Mouse (Mus musculus): ENCODE measurements around the gene Igsf11. TPM values are rescaled to one million over a fixed set of nuclear protein-coding genes. Genes with fewer than 3 reads are reported as not detected.

Igsf11 gene
- polyA plus RNA-seq, 1 experiment from 2014 or later = 2.5 TPM

- WGBS = 75% methylated on average over 6 of the region's 6 CpGs
- Histone ChIP-seq H3K4me3 (replicated peaks) (no peak overlapping the region), H3K9ac (no peak overlapping the region), H3K36me3 (no peaks in the 10 kb centered on the region), H3K27ac (no peak overlapping the region), H3K4me2 (no peak overlapping the region), H3K9me3 (no peaks in the 10 kb centered on the region), H3K27me3 (replicated peaks) (no peaks in the 10 kb centered on the region), H3K4me1 (no peaks in the 10 kb centered on the region)
- no peak for ATAC-seq (ENCODE audit: insufficient read depth, low FRiP score, low read depth)
Observed at GRCm38 (mm10) chr16:38998496-38999258, 106.2 kb downstream of the Igsf11 start.

- H3K27me3 ChIP-seq (replicated peaks) = no peaks in the 10 kb centered on the region
- H3K4me2 ChIP-seq = no peak overlapping the region
- no peaks in the 10 kb centered on the region for H3K4me1 ChIP-seq
- no peak overlapping the region for H3K9ac ChIP-seq
- H3K36me3 ChIP-seq = no peaks in the 10 kb centered on the region
- no peak overlapping the region for H3K27ac ChIP-seq
- H3K4me3 ChIP-seq (replicated peaks) = no peak overlapping the region
- ATAC-seq (ENCODE audit: insufficient read depth, low FRiP score, low read depth) = no peak
- H3K9me3 ChIP-seq = no peaks in the 10 kb centered on the region
Observed at GRCm38 (mm10) chr16:38999298-38999697, 106.8 kb downstream of the Igsf11 start.

- Histone ChIP-seq H3K4me1 (no peaks in the 10 kb centered on the region), H3K4me3 (replicated peaks) (no peak overlapping the region), H3K4me2 (no peak overlapping the region), H3K9ac (no peak overlapping the region), H3K9me3 (no peaks in the 10 kb centered on the region), H3K27me3 (replicated peaks) (no peaks in the 10 kb centered on the region), H3K36me3 (no peaks in the 10 kb centered on the region), H3K27ac (no peak overlapping the region)
- 89% methylated on average over 7 of the region's 7 CpGs for WGBS
- no peak for ATAC-seq (ENCODE audit: insufficient read depth, low FRiP score, low read depth)
Observed at GRCm38 (mm10) chr16:39006978-39007377, 114.5 kb downstream of the Igsf11 start.

GRCm38 (mm10) chr16:39019449-39019848 is 127.0 kb downstream of the Igsf11 start:
- 52% methylated on average over 2 of the region's 2 CpGs for WGBS
- Histone ChIP-seq H3K4me2 (no peak overlapping the region), H3K36me3 (no peaks in the 10 kb centered on the region), H3K9ac (no peak overlapping the region), H3K4me3 (replicated peaks) (no peak overlapping the region), H3K4me1 (no peaks in the 10 kb centered on the region), H3K9me3 (no peaks in the 10 kb centered on the region), H3K27me3 (replicated peaks) (no peaks in the 10 kb centered on the region), H3K27ac (no peak overlapping the region)
- no peak for ATAC-seq (ENCODE audit: insufficient read depth, low FRiP score, low read depth)

- H3K4me3 ChIP-seq (replicated peaks) = no peak overlapping the region
- no peak overlapping the region for H3K4me2 ChIP-seq
- ATAC-seq (ENCODE audit: insufficient read depth, low FRiP score, low read depth) = no peak
Observed at GRCm38 (mm10) chr16:39025989-39026736, 133.7 kb downstream of the Igsf11 start.

GRCm38 (mm10) chr16:39031350-39031749 is 138.9 kb downstream of the Igsf11 start:
- no peak overlapping the region for H3K27ac ChIP-seq
- no peaks in the 10 kb centered on the region for H3K4me1 ChIP-seq
- H3K36me3 ChIP-seq = no peaks in the 10 kb centered on the region
- no peak overlapping the region for H3K4me3 ChIP-seq (replicated peaks)
- no peak overlapping the region for H3K9ac ChIP-seq
- no peak for ATAC-seq (ENCODE audit: insufficient read depth, low FRiP score, low read depth)
- no peaks in the 10 kb centered on the region for H3K27me3 ChIP-seq (replicated peaks)
- 63% methylated on average over 2 of the region's 2 CpGs for WGBS
- no peak overlapping the region for H3K4me2 ChIP-seq
- H3K9me3 ChIP-seq = no peaks in the 10 kb centered on the region

More at GRCm38 (mm10) chr16:39025989-39026736, 133.7 kb downstream of the Igsf11 start:
- Histone ChIP-seq H3K9me3 (no peaks in the 10 kb centered on the region), H3K36me3 (no peaks in the 10 kb centered on the region), H3K27ac (no peak overlapping the region), H3K4me1 (no peaks in the 10 kb centered on the region), H3K27me3 (replicated peaks) (no peaks in the 10 kb centered on the region), H3K9ac (no peak overlapping the region)
- 71% methylated on average over 8 of the region's 8 CpGs for WGBS

GRCm38 (mm10) chr16:39037257-39037656 is 144.8 kb downstream of the Igsf11 start:
- H3K4me1 ChIP-seq = no peaks in the 10 kb centered on the region
- no peaks in the 10 kb centered on the region for H3K27me3 ChIP-seq (replicated peaks)
- peak; percentile 79 for ATAC-seq (ENCODE audit: insufficient read depth, low FRiP score, low read depth)
- H3K4me3 ChIP-seq (replicated peaks) = no peak overlapping the region
- H3K9me3 ChIP-seq = no peaks in the 10 kb centered on the region
- H3K27ac ChIP-seq = peak overlapping the region; percentile 51; the same call in 1 of the 2 replicates
- 37% methylated on average over 4 of the region's 4 CpGs for WGBS
- no peak overlapping the region for H3K9ac ChIP-seq
- no peaks in the 10 kb centered on the region for H3K36me3 ChIP-seq
- H3K4me2 ChIP-seq = no peak overlapping the region

- Histone ChIP-seq H3K27me3 (replicated peaks) (no peaks in the 10 kb centered on the region), H3K4me3 (replicated peaks) (no peak overlapping the region), H3K36me3 (no peaks in the 10 kb centered on the region), H3K27ac (no peak overlapping the region), H3K4me1 (no peaks in the 10 kb centered on the region), H3K9me3 (no peaks in the 10 kb centered on the region), H3K4me2 (no peak overlapping the region), H3K9ac (no peak overlapping the region)
- 59% methylated on average over 5 of the region's 5 CpGs for WGBS
- ATAC-seq (ENCODE audit: insufficient read depth, low FRiP score, low read depth) = no peak
Observed at GRCm38 (mm10) chr16:39044381-39044780, 151.9 kb downstream of the Igsf11 start.

GRCm38 (mm10) chr16:39048889-39049288 is 156.4 kb downstream of the Igsf11 start:
- no peaks in the 10 kb centered on the region for H3K27me3 ChIP-seq (replicated peaks)
- H3K27ac ChIP-seq = no peak overlapping the region
- no peak overlapping the region for H3K9ac ChIP-seq
- no peaks in the 10 kb centered on the region for H3K9me3 ChIP-seq
- no peaks in the 10 kb centered on the region for H3K4me1 ChIP-seq
- no peak for ATAC-seq (ENCODE audit: insufficient read depth, low FRiP score, low read depth)
- H3K36me3 ChIP-seq = no peaks in the 10 kb centered on the region
- 7% methylated on average over 4 of the region's 4 CpGs for WGBS
- H3K4me3 ChIP-seq (replicated peaks) = no peak overlapping the region
- no peak overlapping the region for H3K4me2 ChIP-seq

GRCm38 (mm10) chr16:39052971-39053370 is 160.5 kb downstream of the Igsf11 start:
- ATAC-seq (ENCODE audit: insufficient read depth, low FRiP score, low read depth) = no peak
- WGBS = under 1% methylated on average over 2 of the region's 2 CpGs
- Histone ChIP-seq H3K27ac (no peak overlapping the region), H3K4me3 (replicated peaks) (no peak overlapping the region), H3K4me1 (no peaks in the 10 kb centered on the region), H3K9me3 (no peaks in the 10 kb centered on the region), H3K9ac (no peak overlapping the region), H3K36me3 (no peaks in the 10 kb centered on the region), H3K27me3 (replicated peaks) (no peaks in the 10 kb centered on the region), H3K4me2 (no peak overlapping the region)

- Histone ChIP-seq H3K4me3 (replicated peaks) (no peak overlapping the region), H3K9me3 (no peaks in the 10 kb centered on the region), H3K4me1 (no peaks in the 10 kb centered on the region), H3K36me3 (no peaks in the 10 kb centered on the region), H3K9ac (no peak overlapping the region), H3K4me2 (no peak overlapping the region), H3K27me3 (replicated peaks) (no peaks in the 10 kb centered on the region), H3K27ac (no peak overlapping the region)
- ATAC-seq (ENCODE audit: insufficient read depth, low FRiP score, low read depth) = no peak
- WGBS = 62% methylated on average over 2 of the region's 2 CpGs
Observed at GRCm38 (mm10) chr16:39053779-39054178, 161.3 kb downstream of the Igsf11 start.

- Histone ChIP-seq H3K4me3 (replicated peaks) (no peak overlapping the region), H3K9ac (no peak overlapping the region), H3K27ac (no peak overlapping the region), H3K4me1 (no peaks in the 10 kb centered on the region), H3K27me3 (replicated peaks) (no peaks in the 10 kb centered on the region), H3K9me3 (no peaks in the 10 kb centered on the region), H3K36me3 (no peaks in the 10 kb centered on the region), H3K4me2 (no peak overlapping the region)
- WGBS = 28% methylated on average over 6 of the region's 6 CpGs
- ATAC-seq (ENCODE audit: insufficient read depth, low FRiP score, low read depth) = no peak
Observed at GRCm38 (mm10) chr16:39056061-39056460, 163.6 kb downstream of the Igsf11 start.
